Mouse (Mus musculus) olfactory bulb, adult 2 months (tissue): Measurements from ENCODE around the gene Flt3l.

Experiments used
- CTCF ChIP-seq: fragments of 200-500 bp; IDR thresholded peaks from 2 replicates; pipeline ENCODE4 v1.5.1; 2012; ENCODE audit warnings: low read depth, mild to moderate bottlenecking, low read length, moderate library complexity; ENCODE audit not compliant: insufficient read depth
- POLR2A ChIP-seq: fragments of 200-500 bp; IDR thresholded peaks from 2 replicates; pipeline ENCODE4 v1.6.1; 2012; ENCODE audit warnings: mild to moderate bottlenecking, low read depth, low read length, moderate library complexity; ENCODE audit not compliant: insufficient read depth

GRCm38 (mm10) chr7:45156206-45156605 is 20.0 kb upstream of the Flt3l start:
- TF ChIP-seq POLR2A = no peak
- TF ChIP-seq CTCF = no peak
